Mouse (Mus musculus) heart, postnatal 0 days (tissue): ENCODE data around the gene Dnase2a.

Experiments
- CTCF ChIP-seq: IDR thresholded peaks from 2 replicates; pipeline ENCODE4 v1.5.1; 2016; ENCODE audit warnings: antibody characterized with exemption, control low read depth, low read depth
- EP300 ChIP-seq: IDR thresholded peaks from 2 replicates; pipeline ENCODE4 v1.6.1; 2016; ENCODE audit warnings: antibody characterized with exemption, low read depth

DNA sequence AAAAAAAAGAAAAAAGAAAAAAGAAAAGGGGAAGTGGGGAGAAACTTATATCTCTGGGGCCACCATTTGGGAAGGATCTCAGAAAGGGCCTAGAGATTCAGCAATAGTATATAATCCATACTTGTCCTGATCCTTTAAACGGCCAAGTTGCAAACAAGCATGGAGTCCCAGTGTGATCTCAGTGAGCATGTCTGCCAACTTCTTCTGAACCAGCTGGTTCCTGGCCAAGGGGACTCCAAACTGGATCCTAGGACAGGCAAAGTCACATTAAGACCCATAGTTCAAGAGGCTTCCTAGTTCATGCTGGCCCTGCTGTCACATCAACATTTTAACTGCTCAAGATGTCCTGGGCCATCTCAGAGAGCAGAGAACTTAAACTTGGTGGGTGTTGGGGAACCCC, 19.2 kb upstream of the Dnase2a start:
- TF ChIP-seq CTCF (no peak), EP300 (no peak)
